Mouse (Mus musculus) cerebellum, adult 2 months (tissue): ENCODE measurements around the gene Tnfrsf13b. TPM values are rescaled to one million over a fixed set of nuclear protein-coding genes. Genes with fewer than 3 reads are reported as not detected.
A peak's percentile ranks its signal among the peaks of the same experiment; 100 is the strongest.
"Not testable (repeated sequence)": the region's sequence is repeated elsewhere in the genome, so short reads cannot be mapped to it uniquely, and the experiment has no call there.

Source experiments
- DNase-seq, 2 experiments: peaks; one replicate each; pipeline ENCODE4 v3.0.0; 2021
- H3K27ac ChIP-seq: fragments of 200-500 bp; 2 replicates; pipeline ENCODE4 v1.5.1; 2012; ENCODE audit warnings: low read length, control low read depth, inconsistent platforms; ENCODE audit not compliant: insufficient read depth
- H3K27me3 ChIP-seq: fragments of 200-500 bp; 2 replicates; pipeline ENCODE4 v1.6.1; 2012; ENCODE audit warnings: inconsistent platforms, mild to moderate bottlenecking, low read length, moderate library complexity; ENCODE audit not compliant: control insufficient read depth, insufficient read depth
- H3K4me1 ChIP-seq: fragments of 200-500 bp; 2 replicates; pipeline ENCODE4 v1.6.1; 2011; ENCODE audit warnings: low read length; ENCODE audit not compliant: control insufficient read depth, insufficient read depth
- H3K4me3 ChIP-seq: fragments of 200-500 bp; replicated peaks from 2 replicates; pipeline ENCODE3; 2011; ENCODE audit warnings: mild to moderate bottlenecking, low read depth, low read length, control low read depth; ENCODE audit not compliant: insufficient read depth
- CTCF ChIP-seq: fragments of 200-500 bp; IDR thresholded peaks from 2 replicates; pipeline ENCODE4 v1.5.1; 2011; ENCODE audit warnings: low read depth, mild to moderate bottlenecking, control low read depth, low read length, moderate library complexity, borderline replicate concordance; ENCODE audit not compliant: insufficient read depth
- POLR2A ChIP-seq: fragments of 200-500 bp; IDR thresholded peaks from 2 replicates; pipeline ENCODE4 v1.6.1; 2011; ENCODE audit warnings: low read length, control low read depth, borderline replicate concordance; ENCODE audit not compliant: insufficient read depth
- WGBS: fragments of 180-500 bp; shearing (Covaris S2); methylation state at CpG from one replicate; pipeline ENCODE4 v1.1.7; 2018; 5-methylcytosine and 5-hydroxymethylcytosine counted together
- polyA plus RNA-seq: library from polyadenylated mRNA; depleted of rRNA; stranded (reverse); fragments of >200 nt; gene quantifications from 2 replicates; pipeline ENCODE4 v1.2.3, GENCODE M21; 2012

Tnfrsf13b gene
- polyA plus RNA-seq, 1 experiment, result 1.4 TPM

- H3K4me1 ChIP-seq, result peaks cover 25% of the 10 kb centered on the region
- DNase-seq, result no peak
- WGBS, result 92% methylated on average over 10 of the region's 10 CpGs
- TF ChIP-seq POLR2A (no peak), CTCF (no peak)
- H3K27me3 ChIP-seq, result no peaks in the 10 kb centered on the region
- H3K4me3 ChIP-seq, result no peak overlapping the region
- no peak overlapping the region for H3K27ac ChIP-seq
Observed at GRCm38 (mm10) chr11:61164881-61165280, 38.3 kb downstream of the Tnfrsf13b start.

- H3K27me3 ChIP-seq, result no peaks in the 10 kb centered on the region
- H3K27ac ChIP-seq, result no peak overlapping the region
- no peak overlapping the region for H3K4me3 ChIP-seq
- DNase-seq, result no peak
- 24% methylated on average over 5 of the region's 5 CpGs for WGBS
- TF ChIP-seq POLR2A (no peak), CTCF (no peak)
- H3K4me1 ChIP-seq, result peaks cover 14% of the 10 kb centered on the region
Observed at GRCm38 (mm10) chr11:61170184-61170583, 43.6 kb downstream of the Tnfrsf13b start.

- not testable (repeated sequence) for H3K27me3 ChIP-seq, H3K27ac ChIP-seq, H3K4me1 ChIP-seq
- DNase-seq, result peak in 1 of 2 experiments; percentile 27
- peak overlapping the region; percentile 86 for H3K4me3 ChIP-seq
- WGBS, result 8% methylated on average over 15 of the region's 15 CpGs
Observed at GRCm38 (mm10) chr11:61173477-61173876, 46.9 kb downstream of the Tnfrsf13b start.

- under 1% methylated on average over 28 of the region's 28 CpGs for whole genome bisulfite sequencing
- TF ChIP-seq POLR2A (no peak), CTCF (peak; percentile 55; the same call in 1 of the 2 replicates)
- H3K4me3 ChIP-seq, result peak overlapping the region; percentile 86
- no peaks in the 10 kb centered on the region for H3K27me3 ChIP-seq
- peaks cover 3% of the 10 kb centered on the region; the same call in 1 of the 2 replicates for H3K4me1 ChIP-seq
- peak overlapping the region; percentile 88 for H3K27ac ChIP-seq
- no peak for DNase-seq
Observed at GRCm38 (mm10) chr11:61174291-61174820, 47.8 kb downstream of the Tnfrsf13b start.

DNA sequence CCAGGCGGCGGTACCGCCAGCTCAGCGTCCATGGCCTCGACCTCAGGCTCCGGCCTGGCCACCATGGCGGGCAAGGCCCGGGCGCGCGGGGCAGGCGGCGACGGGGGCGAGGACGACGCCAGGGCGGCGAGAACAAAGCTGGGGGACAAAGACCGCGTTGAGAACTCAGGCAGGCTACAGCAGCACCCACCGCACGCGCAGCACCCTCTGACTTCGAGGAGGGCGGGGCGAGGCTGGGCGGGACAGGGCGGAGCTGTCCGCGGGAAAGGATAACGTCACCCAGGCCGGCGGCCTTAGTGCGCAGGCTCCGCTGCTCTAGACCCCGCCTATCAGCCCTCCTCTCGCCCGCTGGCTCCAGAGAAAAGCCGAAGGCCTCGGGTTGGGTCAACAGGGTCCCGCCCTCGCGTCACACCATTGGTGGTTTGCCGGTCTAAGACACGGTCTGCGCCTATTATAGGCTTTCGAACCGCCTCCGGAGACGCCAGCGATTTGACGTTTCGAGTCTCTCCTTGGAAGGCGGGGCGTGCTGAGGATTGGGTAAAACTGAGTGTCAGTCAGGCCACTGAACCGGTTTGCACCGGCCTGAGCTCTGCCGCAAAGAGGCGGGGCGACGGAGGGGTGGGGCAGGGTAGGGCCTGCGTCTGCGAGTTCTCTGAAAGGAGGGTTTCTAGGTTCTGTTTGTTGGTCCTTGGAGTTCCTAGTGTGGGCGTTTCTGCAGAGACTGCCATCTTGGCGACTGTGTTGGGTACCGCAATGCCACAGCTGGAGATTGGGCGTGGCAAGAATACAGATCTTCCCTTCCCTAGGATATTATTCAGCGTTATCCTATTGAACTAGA lies 48.5 kb downstream of the Tnfrsf13b start, which contains the start of gene Usp22:
Usp22 (minus strand) TSS at position 235 of the 838 bp plus-strand sequence.
- H3K4me3 ChIP-seq, result peak within 1 kb of the TSS; percentile 86
- WGBS, result under 1% methylated on average over 69 of the region's 69 CpGs
- no peak for TF ChIP-seq CTCF
- TF ChIP-seq POLR2A, result peak; percentile 96
- peaks cover 3% of the 10 kb centered on the region; the same call in 1 of the 2 replicates for H3K4me1 ChIP-seq
- H3K27ac ChIP-seq, result peak within 1 kb of the TSS; percentile 88
- DNase-seq, result peak; percentile 99 to 100
- H3K27me3 ChIP-seq, result no peaks in the 10 kb centered on the region

- no peak for TF ChIP-seq POLR2A
- TF ChIP-seq CTCF, result no peak
Observed at GRCm38 (mm10) chr11:61175778-61176177, 49.2 kb downstream of the Tnfrsf13b start.

DNA sequence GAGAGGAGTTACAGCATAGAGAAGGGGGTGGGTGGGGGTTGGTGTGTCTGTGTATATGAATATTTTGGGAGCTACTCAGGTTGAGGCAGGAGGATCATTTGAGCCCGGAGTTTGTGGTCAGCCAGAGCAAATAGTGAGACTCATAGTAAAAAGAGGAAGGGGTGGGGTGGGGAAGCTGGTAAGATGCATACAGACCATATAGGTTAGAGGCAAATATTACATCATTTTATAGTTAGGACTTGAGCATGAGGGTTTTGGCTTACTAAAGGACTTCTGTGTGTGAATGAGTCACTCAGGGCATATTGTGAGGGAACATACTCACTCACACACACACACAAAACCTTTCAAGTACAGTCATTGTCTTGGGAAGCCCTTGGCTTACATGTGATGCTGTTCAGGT lies 49.8 kb downstream of the Tnfrsf13b start:
- Histone ChIP-seq H3K4me3 (no peak overlapping the region), H3K27me3 (no peaks in the 10 kb centered on the region), H3K27ac (no peak overlapping the region), H3K4me1 (peaks cover 3% of the 10 kb centered on the region; the same call in 1 of the 2 replicates)
- TF ChIP-seq CTCF (no peak), POLR2A (no peak)
- no peak for DNase-seq
- 100% methylated on average over 1 of the region's 1 CpGs for WGBS

More at GRCm38 (mm10) chr11:61175778-61176177, 49.2 kb downstream of the Tnfrsf13b start:
- no peak for DNase-seq
- 75% methylated on average over 5 of the region's 5 CpGs for WGBS
- Histone ChIP-seq H3K4me1 (peaks cover 3% of the 10 kb centered on the region; the same call in 1 of the 2 replicates), H3K27me3 (no peaks in the 10 kb centered on the region), H3K4me3 (peak overlapping the region; percentile 60), H3K27ac (no peak overlapping the region)

DNA sequence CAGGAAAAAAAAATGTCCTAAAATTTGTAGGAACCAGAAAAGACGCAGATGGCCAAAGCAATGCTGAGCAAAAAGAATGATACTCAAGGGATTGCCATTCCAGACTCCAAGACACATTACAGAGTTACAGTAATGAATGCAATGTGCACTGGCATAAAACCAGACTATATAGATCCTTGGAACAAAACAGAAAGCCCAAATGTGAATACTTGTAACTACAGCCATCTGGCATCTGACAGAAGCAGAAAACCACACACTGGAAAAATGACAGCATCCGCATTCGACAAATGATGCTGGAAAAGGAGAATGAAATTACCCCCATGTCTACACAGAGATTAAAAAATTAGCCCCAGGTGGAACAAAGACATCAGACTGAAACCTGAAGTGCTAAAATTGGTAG lies 53.8 kb downstream of the Tnfrsf13b start:
- H3K27me3 ChIP-seq, result no peaks in the 10 kb centered on the region
- H3K27ac ChIP-seq, result no peak overlapping the region
- WGBS, result 23% methylated on average over 3 of the region's 3 CpGs
- H3K4me3 ChIP-seq, result no peak overlapping the region
- TF ChIP-seq CTCF (no peak), POLR2A (no peak)
- DNase-seq, result peak in 1 of 2 experiments; percentile 53
- H3K4me1 ChIP-seq, result no peaks in the 10 kb centered on the region; the same call in 1 of the 2 replicates
